Mouse (Mus musculus) forebrain, embryonic 11.5 days (tissue): ENCODE data around the gene Apol10b. TPM values are rescaled to one million over a fixed set of nuclear protein-coding genes. Genes with fewer than 3 reads are reported as not detected.
"Not testable (repeated sequence)": the region's sequence is repeated elsewhere in the genome, so short reads cannot be mapped to it uniquely, and the experiment has no call there.

Experiments used
- ATAC-seq: fragments of 200-750 bp; cut with Nextera tagmentation; replicated peaks from 2 replicates; pipeline ENCODE4 v1.8.0; 2017; ENCODE audit warnings: moderate TSS enrichment; ENCODE audit not compliant: low FRiP score
- DNase-seq: peaks from one replicate; pipeline ENCODE4 v3.0.0-alpha.2; 2017; ENCODE audit warnings: low spot score
- H3K27ac ChIP-seq: fragments of 300-500 bp; sonication (generic); 2 replicates; pipeline ENCODE4 v1.5.1; 2014; ENCODE audit warnings: low read depth, low read length
- H3K27me3 ChIP-seq: fragments of 300-500 bp; sonication (generic); 2 replicates; pipeline ENCODE4 v1.6.1; 2014; ENCODE audit warnings: mild to moderate bottlenecking, low read length, mixed read lengths; ENCODE audit not compliant: control insufficient read depth, insufficient read depth
- H3K36me3 ChIP-seq: fragments of 300-500 bp; sonication (generic); 2 replicates; pipeline ENCODE4 v1.6.1; 2014; ENCODE audit warnings: mild to moderate bottlenecking, low read length, moderate library complexity, mixed read lengths; ENCODE audit not compliant: control insufficient read depth, insufficient read depth
- H3K4me1 ChIP-seq: fragments of 300-500 bp; sonication (generic); replicated peaks from 2 replicates; pipeline ENCODE4 v1.6.1; 2014; ENCODE audit warnings: low read length, mixed read lengths; ENCODE audit not compliant: control insufficient read depth, insufficient read depth
- H3K4me2 ChIP-seq: fragments of 300-500 bp; sonication (generic); 2 replicates; pipeline ENCODE4 v1.6.1; 2014; ENCODE audit warnings: low read depth, mild to moderate bottlenecking, low read length, moderate library complexity, mixed read lengths; ENCODE audit not compliant: severe bottlenecking
- H3K4me3 ChIP-seq: fragments of 300-500 bp; sonication (generic); 2 replicates; pipeline ENCODE4 v1.5.1; 2014; ENCODE audit warnings: low read depth, low read length
- H3K9ac ChIP-seq: fragments of 300-500 bp; sonication (generic); 2 replicates; pipeline ENCODE4 v1.6.1; 2014; ENCODE audit warnings: low read length
- H3K9me3 ChIP-seq: fragments of 300-500 bp; sonication (generic); 2 replicates; pipeline ENCODE4 v1.6.1; 2016; ENCODE audit warnings: low read length, mixed read lengths; ENCODE audit not compliant: control insufficient read depth
- WGBS: fragments of 180-500 bp; shearing (Covaris S2); extraction: QIAGEN DNeasy Blood & Tissue Kit; methylation state at CpG from one replicate; pipeline ENCODE4 v1.1.7; 2014; 5-methylcytosine and 5-hydroxymethylcytosine counted together
- polyA plus RNA-seq: library from polyadenylated mRNA; unstranded; fragments of >200 nt; fragmentation: Nextera tagmentation; extraction: Ambion mirVana; gene quantifications from 2 replicates; pipeline ENCODE4 v1.2.1, GENCODE M21; 2014

Apol10b gene
- polyA plus RNA-seq, result not detected in 2 replicates

- H3K9me3 ChIP-seq, result no peaks in the 10 kb centered on the region
- no peaks in the 10 kb centered on the region for H3K4me1 ChIP-seq
- H3K4me2 ChIP-seq, result no peak within 1 kb of the TSS
- no peak within 1 kb of the TSS for H3K9ac ChIP-seq
- H3K4me3 ChIP-seq, result no peak within 1 kb of the TSS
- ATAC-seq, result no peak
- no peaks in the 10 kb centered on the region for H3K27me3 ChIP-seq
- 70% methylated on average over 5 of the region's 5 CpGs for WGBS
- no peaks in the 10 kb centered on the region for H3K36me3 ChIP-seq
- H3K27ac ChIP-seq, result no peak within 1 kb of the TSS
- no peak for DNase-seq
Measured at GRCm38 (mm10) chr15:77595961-77596360, at the start of gene Apol10b. Gene Apol10b, minus strand, starts transcription at chr15:77596125.

DNA sequence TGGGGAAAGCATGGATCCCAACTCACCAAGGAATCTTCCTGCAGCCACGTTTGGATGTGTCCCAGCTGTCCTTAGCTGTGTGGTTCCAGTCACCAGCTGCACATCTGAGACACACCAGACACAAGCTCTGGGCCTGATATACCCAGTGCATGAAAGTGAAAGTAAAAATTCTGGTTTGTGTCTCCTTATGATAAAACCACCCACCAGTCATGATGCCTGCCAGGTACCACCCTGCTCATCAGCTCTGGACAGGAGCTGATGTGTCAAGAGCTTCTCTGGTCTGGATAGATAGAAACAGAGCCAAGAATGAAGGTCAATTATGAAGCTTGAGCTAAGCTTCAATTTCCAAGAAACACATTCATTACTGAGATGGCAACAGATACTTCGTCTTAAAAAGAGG, 47.3 kb upstream of the Apol10b start, which contains the start of gene Apol11b:
Apol11b (minus strand) TSS at position 111 of the 400 bp plus-strand sequence.
- H3K9me3 ChIP-seq, H3K36me3 ChIP-seq, H3K4me1 ChIP-seq, H3K4me2 ChIP-seq, ATAC-seq, H3K9ac ChIP-seq, DNase-seq, H3K27ac ChIP-seq, H3K27me3 ChIP-seq, H3K4me3 ChIP-seq: not testable (repeated sequence)
- 71% methylated on average over 2 of the region's 2 CpGs for WGBS

GRCm38 (mm10) chr15:77629822-77630221, 33.9 kb upstream of the Apol10b start:
- H3K27me3 ChIP-seq, H3K36me3 ChIP-seq, ATAC-seq, H3K9me3 ChIP-seq, H3K9ac ChIP-seq, H3K4me1 ChIP-seq, DNase-seq, H3K4me3 ChIP-seq, H3K4me2 ChIP-seq, H3K27ac ChIP-seq: not testable (repeated sequence)
- WGBS, result 81% methylated on average over 3 of the region's 3 CpGs

GRCm38 (mm10) chr15:77628647-77629046, 32.7 kb upstream of the Apol10b start:
- ATAC-seq, H3K27ac ChIP-seq, H3K4me2 ChIP-seq, H3K36me3 ChIP-seq, H3K9ac ChIP-seq, H3K27me3 ChIP-seq, H3K4me1 ChIP-seq, H3K9me3 ChIP-seq, H3K4me3 ChIP-seq, DNase-seq: not testable (repeated sequence)
- 58% methylated on average over 9 of the region's 9 CpGs for WGBS

DNA sequence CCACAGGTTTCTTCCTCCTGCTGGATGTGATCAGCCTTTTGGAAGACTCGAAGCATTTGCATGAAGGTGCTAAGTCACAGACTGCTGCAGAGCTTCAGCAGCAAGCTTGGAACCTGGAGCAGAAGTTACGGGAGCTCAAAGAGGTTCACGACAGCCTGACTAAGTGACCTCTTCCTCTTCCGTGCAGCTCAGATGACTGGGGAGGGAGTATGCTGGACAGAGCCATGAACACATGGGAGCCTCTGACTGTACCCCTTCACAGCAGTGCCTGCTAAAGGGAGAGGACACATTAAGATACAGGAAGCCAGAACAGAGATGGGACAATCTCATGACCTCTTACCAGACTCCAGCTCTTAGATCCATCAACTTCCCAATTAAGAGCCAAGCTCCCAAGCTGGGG, 30.5 kb upstream of the Apol10b start:
- not testable (repeated sequence) for H3K4me1 ChIP-seq, H3K9me3 ChIP-seq, ATAC-seq, DNase-seq, H3K4me3 ChIP-seq, H3K36me3 ChIP-seq, H3K27ac ChIP-seq, H3K9ac ChIP-seq, H3K27me3 ChIP-seq, H3K4me2 ChIP-seq
- WGBS, result 87% methylated on average over 4 of the region's 4 CpGs

DNA sequence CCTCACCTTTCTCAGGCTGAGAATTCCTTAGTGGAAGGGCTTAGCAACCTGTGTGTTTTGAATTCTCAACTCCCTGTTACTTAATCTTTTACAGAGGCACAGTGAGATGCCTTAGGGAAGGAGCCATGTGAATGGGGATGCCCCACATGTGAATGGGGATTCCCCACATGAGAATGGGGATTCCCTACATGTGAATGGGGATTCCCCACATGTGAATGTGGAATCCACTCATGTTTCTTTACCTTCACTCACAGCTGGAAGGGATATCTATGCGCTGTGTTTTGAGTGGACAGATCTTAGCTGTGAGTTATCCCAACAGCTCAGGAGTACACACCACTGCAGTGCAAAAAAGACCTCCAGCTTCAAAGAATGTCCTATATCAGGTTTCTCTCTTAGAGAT, 28.8 kb upstream of the Apol10b start:
- no peak overlapping the region for H3K4me2 ChIP-seq

DNA sequence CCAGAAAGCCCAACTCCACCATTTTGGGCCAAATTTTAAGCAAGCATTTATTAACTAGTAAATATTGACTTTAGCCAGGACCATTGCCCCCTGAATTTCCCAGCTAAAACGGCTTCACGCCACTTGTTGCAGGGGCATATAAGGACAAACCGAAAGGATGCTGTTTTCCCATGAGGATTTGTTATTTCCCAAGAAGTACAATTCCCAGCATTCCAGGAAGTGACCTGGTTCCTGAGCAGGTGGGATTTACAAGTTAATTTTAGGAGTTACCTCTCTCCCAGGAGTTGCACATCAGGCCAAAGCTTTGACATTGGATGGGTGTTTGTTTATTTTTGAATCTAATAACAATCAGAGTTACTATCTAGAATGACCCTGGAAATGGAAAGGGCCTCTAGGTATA, 10.1 kb upstream of the Apol10b start:
- no peak overlapping the region for H3K9ac ChIP-seq
- H3K4me1 ChIP-seq, result no peaks in the 10 kb centered on the region
- H3K27me3 ChIP-seq, result no peaks in the 10 kb centered on the region
- no peaks in the 10 kb centered on the region for H3K9me3 ChIP-seq
- DNase-seq, result no peak
- ATAC-seq, result no peak
- H3K36me3 ChIP-seq, result no peaks in the 10 kb centered on the region
- 88% methylated on average over 3 of the region's 3 CpGs for WGBS
- no peak overlapping the region for H3K4me2 ChIP-seq
- H3K27ac ChIP-seq, result no peak overlapping the region
- no peak overlapping the region for H3K4me3 ChIP-seq

More for the DNA sequence above, 28.8 kb upstream of the Apol10b start:
- ATAC-seq (no peak), DNase-seq (no peak)
- Histone ChIP-seq H3K27ac (no peak overlapping the region), H3K36me3 (no peaks in the 10 kb centered on the region), H3K4me3 (no peak overlapping the region), H3K9ac (no peak overlapping the region), H3K27me3 (no peaks in the 10 kb centered on the region), H3K9me3 (no peaks in the 10 kb centered on the region), H3K4me1 (no peaks in the 10 kb centered on the region)
- 100% methylated on average over 1 of the region's 1 CpGs for WGBS

DNA sequence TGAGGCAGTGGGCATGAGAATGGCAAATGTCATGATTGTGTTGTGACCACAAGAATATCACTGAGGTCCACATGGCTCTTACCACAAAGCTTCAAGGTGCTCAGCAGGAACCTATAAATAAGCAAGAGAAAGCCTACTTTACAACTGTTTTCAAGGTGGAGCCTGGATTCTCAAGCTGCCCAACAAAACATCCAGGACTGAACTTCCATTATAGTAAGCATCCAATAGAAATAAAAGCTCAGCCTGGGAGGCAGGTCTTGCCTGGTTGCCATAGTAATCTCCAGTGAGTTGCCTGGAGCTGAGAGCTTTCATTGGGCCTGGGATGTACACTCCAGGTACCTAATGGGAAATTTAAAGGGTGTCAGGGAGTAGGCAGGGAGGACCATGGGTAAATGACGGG, 3.0 kb upstream of the Apol10b start, which contains the start of gene Gm36245:
Gm36245 (plus strand) TSS at position 301 of the 400 bp plus-strand sequence.
- WGBS, result 86% methylated on average over 1 of the region's 1 CpGs
- Histone ChIP-seq H3K27me3 (no peaks in the 10 kb centered on the region), H3K9me3 (no peaks in the 10 kb centered on the region), H3K27ac (no peak within 1 kb of the TSS), H3K4me3 (no peak within 1 kb of the TSS), H3K9ac (no peak within 1 kb of the TSS), H3K4me1 (no peaks in the 10 kb centered on the region), H3K4me2 (no peak within 1 kb of the TSS), H3K36me3 (no peaks in the 10 kb centered on the region)
- no peak for DNase-seq
- no peak for ATAC-seq

DNA sequence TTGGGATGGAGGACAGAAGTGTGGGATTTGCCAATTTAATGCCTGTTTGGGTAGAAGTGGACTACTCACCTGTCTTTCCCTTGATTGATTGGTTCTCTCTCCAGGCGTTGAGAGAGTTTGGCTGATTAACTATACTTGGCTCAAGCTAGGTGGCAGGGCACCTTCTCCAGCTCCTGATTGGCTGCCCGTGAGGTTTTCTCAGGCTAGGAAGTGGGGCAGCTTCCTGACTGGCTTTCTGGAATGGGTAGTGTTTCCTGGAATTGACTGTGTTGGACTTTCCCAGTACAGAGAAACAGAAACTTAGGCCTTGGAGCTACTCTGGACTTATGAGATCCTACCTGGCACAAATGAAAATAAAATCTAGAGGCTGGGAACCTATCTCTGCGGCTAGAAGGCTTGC, 2.5 kb upstream of the Apol10b start:
- no peaks in the 10 kb centered on the region for H3K36me3 ChIP-seq
- ATAC-seq, result no peak
- no peak overlapping the region for H3K27ac ChIP-seq
- H3K9ac ChIP-seq, result no peak overlapping the region
- no peaks in the 10 kb centered on the region for H3K4me1 ChIP-seq
- no peak overlapping the region for H3K4me3 ChIP-seq
- no peak overlapping the region for H3K4me2 ChIP-seq
- 77% methylated on average over 3 of the region's 3 CpGs for WGBS
- no peak for DNase-seq
- no peaks in the 10 kb centered on the region for H3K9me3 ChIP-seq
- no peaks in the 10 kb centered on the region for H3K27me3 ChIP-seq
